Mouse (Mus musculus) liver, adult 2 months (tissue): ENCODE measurements at regions not wholly inside any gene's neighbourhood (a gene's known extent, or its start where the extent isn't known, plus 50 kb on each side); places are given as distances from the start of the nearest gene placed in this dataset.

ENCODE experiments used
- CTCF ChIP-seq: fragments of 200-500 bp; IDR thresholded peaks from 2 replicates; pipeline ENCODE4 v1.5.1; 2011; ENCODE audit warnings: low read depth, low read length, control low read depth
- POLR2A ChIP-seq: fragments of 200-500 bp; IDR thresholded peaks from 2 replicates; pipeline ENCODE4 v1.6.1; 2011; ENCODE audit warnings: low read length, control low read depth; ENCODE audit not compliant: insufficient read depth; ENCODE audit errors: extremely low read depth

GRCm38 (mm10) chr6:94962411-94963087 is 154.5 kb upstream of the Kbtbd8 start:
- TF ChIP-seq CTCF (no peak), POLR2A (no peak)
